Mouse (Mus musculus) natural killer cell, adult 2 months (primary cell): ENCODE measurements around the gene Lrrc36.

ENCODE experiments used
- DNase-seq, 2 experiments: peaks; one replicate each; pipeline ENCODE4 v3.0.0; 2022; ENCODE audit warnings: low spot score in 2 of 2

Lrrc36 gene

GRCm38 (mm10) chr8:105431743-105432515, 18.6 kb downstream of the Lrrc36 start:
- DNase-seq = no peak

GRCm38 (mm10) chr8:105433021-105433420, 19.6 kb downstream of the Lrrc36 start:
- no peak for DNase-seq

- no peak for DNase-seq
Observed at GRCm38 (mm10) chr8:105433511-105433910, 20.1 kb downstream of the Lrrc36 start.

GRCm38 (mm10) chr8:105434136-105434535, 20.8 kb downstream of the Lrrc36 start:
- DNase-seq = no peak

- no peak for DNase-seq
Observed at GRCm38 (mm10) chr8:105436218-105436617, 22.8 kb downstream of the Lrrc36 start.

GRCm38 (mm10) chr8:105437078-105437748, 23.8 kb downstream of the Lrrc36 start:
- no peak for DNase-seq

GRCm38 (mm10) chr8:105438865-105439264, 25.5 kb downstream of the Lrrc36 start:
- DNase-seq = peak in 1 of 2 experiments; percentile 15

- DNase-seq = peak in 1 of 2 experiments; percentile 15
Observed at GRCm38 (mm10) chr8:105441433-105441832, 28.1 kb downstream of the Lrrc36 start.

- DNase-seq = no peak
Observed at GRCm38 (mm10) chr8:105442661-105443060, 29.3 kb downstream of the Lrrc36 start.

- no peak for DNase-seq
Observed at GRCm38 (mm10) chr8:105445296-105446126, 32.1 kb downstream of the Lrrc36 start.

GRCm38 (mm10) chr8:105446127-105446552, 32.8 kb downstream of the Lrrc36 start:
- DNase-seq = no peak

- DNase-seq = no peak
Observed at GRCm38 (mm10) chr8:105448188-105448587, 34.8 kb downstream of the Lrrc36 start.

GRCm38 (mm10) chr8:105448596-105448995, 35.2 kb downstream of the Lrrc36 start:
- no peak for DNase-seq

GRCm38 (mm10) chr8:105450977-105451376, 37.6 kb downstream of the Lrrc36 start:
- no peak for DNase-seq

- no peak for DNase-seq
Observed at GRCm38 (mm10) chr8:105451903-105452603, 38.7 kb downstream of the Lrrc36 start.

GRCm38 (mm10) chr8:105453296-105453695, 39.9 kb downstream of the Lrrc36 start:
- no peak for DNase-seq

GRCm38 (mm10) chr8:105454088-105454487, 40.7 kb downstream of the Lrrc36 start:
- no peak for DNase-seq

- no peak for DNase-seq
Observed at GRCm38 (mm10) chr8:105455218-105455617, 41.8 kb downstream of the Lrrc36 start.

GRCm38 (mm10) chr8:105461085-105461803, 47.9 kb downstream of the Lrrc36 start:
- no peak for DNase-seq

- DNase-seq = no peak
Observed at GRCm38 (mm10) chr8:105464595-105464994, 51.2 kb downstream of the Lrrc36 start.

GRCm38 (mm10) chr8:105466246-105466645, 52.9 kb downstream of the Lrrc36 start:
- DNase-seq = no peak
